Mouse (Mus musculus): ENCODE results near the gene Fibcd1. TPM values are rescaled to one million over a fixed set of nuclear protein-coding genes. Genes with fewer than 3 reads are reported as not detected.

Gene Fibcd1
- total RNA-seq, 1 experiment: 0.22 TPM

- no peak for DNase-seq (ENCODE audit: low read depth, low spot score)
- H3K27ac ChIP-seq (ENCODE audit: insufficient read depth, low read depth, low read length, poor library complexity, severe bottlenecking): no peak overlapping the region
- TF ChIP-seq ZC3H11A (IDR thresholded peaks at IDR 0.05; ENCODE audit: borderline replicate concordance, low read depth, low read length) (no peak), HCFC1 (IDR thresholded peaks at IDR 0.05; ENCODE audit: borderline replicate concordance, insufficient read depth, low read length) (no peak), ZNF384 (IDR thresholded peaks at IDR 0.05; ENCODE audit: low read depth, low read length) (no peak), MAFK (IDR thresholded peaks at IDR 0.05; ENCODE audit: insufficient read depth, low read depth, low read length) (no peak), CHD2 (IDR thresholded peaks at IDR 0.05; ENCODE audit: low read depth, low read length) (no peak)
- H3K9me3 ChIP-seq (ENCODE audit: control insufficient read depth, insufficient read depth, low read depth, low read length): no peaks in the 10 kb centered on the region
- no peaks in the 10 kb centered on the region for H3K4me1 ChIP-seq (ENCODE audit: control insufficient read depth in 2 of 2, insufficient read depth in 2 of 2, low read length in 2 of 2, poor library complexity in 1 of 2)
- no peaks in the 10 kb centered on the region for H3K36me3 ChIP-seq (ENCODE audit: control insufficient read depth, insufficient read depth, low read length, poor library complexity, severe bottlenecking)
- no peak overlapping the region for H3K9ac ChIP-seq (ENCODE audit: insufficient read depth, low read depth, low read length, poor library complexity, severe bottlenecking)
- in situ Hi-C loops (cut with MboI; ENCODE audit: low sequenced_read_pairs in 2 of 2, unreplicated experiment in 2 of 2): no loop called here
- no peak overlapping the region for H3K4me3 ChIP-seq (ENCODE audit: insufficient read depth in 1 of 2, low read depth in 1 of 2, low read length in 2 of 2, poor library complexity in 1 of 2, severe bottlenecking in 1 of 2)
These were observed 43.1 kb upstream of the Fibcd1 start for GRCm38 (mm10) chr2:31888871-31889270.

DNA sequence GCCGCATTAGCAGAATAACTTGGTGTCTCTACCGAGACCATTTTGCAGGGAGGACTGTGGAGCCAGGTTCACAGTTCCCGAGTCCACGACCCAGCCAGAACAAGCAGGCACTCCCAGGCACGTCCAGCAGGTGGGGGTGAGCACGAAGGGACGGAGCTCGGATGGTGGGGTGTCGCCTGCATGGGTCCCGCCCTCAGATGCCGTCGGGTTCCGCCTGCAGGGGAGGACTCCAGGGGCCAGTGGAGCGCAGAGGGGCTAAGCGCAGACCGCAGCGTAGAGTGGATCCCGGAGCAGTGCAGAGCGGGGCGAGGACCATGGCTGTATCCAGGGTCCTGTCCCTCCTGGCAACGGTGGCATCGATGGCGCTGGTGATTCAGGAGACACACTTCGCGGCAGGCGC lies 41.2 kb upstream of the Fibcd1 start, which contains the start of gene Lamc3:
Lamc3 (plus strand) TSS at position 262 of the 400 bp plus-strand sequence.
- Histone ChIP-seq H3K4me1 (ENCODE audit: control insufficient read depth in 2 of 2, insufficient read depth in 2 of 2, low read length in 2 of 2, poor library complexity in 1 of 2) (no peaks in the 10 kb centered on the region), H3K36me3 (ENCODE audit: control insufficient read depth, insufficient read depth, low read length, poor library complexity, severe bottlenecking) (no peaks in the 10 kb centered on the region), H3K4me3 (ENCODE audit: insufficient read depth in 1 of 2, low read depth in 1 of 2, low read length in 2 of 2, poor library complexity in 1 of 2, severe bottlenecking in 1 of 2) (peak within 1 kb of the TSS; percentile 27 to 63; a peak in 3 of 4 replicates), H3K27ac (ENCODE audit: insufficient read depth, low read depth, low read length, poor library complexity, severe bottlenecking) (no peak within 1 kb of the TSS), H3K9me3 (ENCODE audit: control insufficient read depth, insufficient read depth, low read depth, low read length) (no peaks in the 10 kb centered on the region), H3K9ac (ENCODE audit: insufficient read depth, low read depth, low read length, poor library complexity, severe bottlenecking) (peak within 1 kb of the TSS; percentile 58; the same call in 1 of the 2 replicates)
- no peak for TF ChIP-seq ZNF384 (IDR thresholded peaks at IDR 0.05; ENCODE audit: low read depth, low read length)
- TF ChIP-seq ZC3H11A (IDR thresholded peaks at IDR 0.05; ENCODE audit: borderline replicate concordance, low read depth, low read length): no peak
- no peak for TF ChIP-seq HCFC1 (IDR thresholded peaks at IDR 0.05; ENCODE audit: borderline replicate concordance, insufficient read depth, low read length)
- TF ChIP-seq CHD2 (IDR thresholded peaks at IDR 0.05; ENCODE audit: low read depth, low read length): no peak
- TF ChIP-seq MAFK (IDR thresholded peaks at IDR 0.05; ENCODE audit: insufficient read depth, low read depth, low read length): no peak
- DNase-seq (ENCODE audit: low read depth, low spot score): no peak
- in situ Hi-C loops (cut with MboI; ENCODE audit: low sequenced_read_pairs in 2 of 2, unreplicated experiment in 2 of 2): no loop called here

DNA sequence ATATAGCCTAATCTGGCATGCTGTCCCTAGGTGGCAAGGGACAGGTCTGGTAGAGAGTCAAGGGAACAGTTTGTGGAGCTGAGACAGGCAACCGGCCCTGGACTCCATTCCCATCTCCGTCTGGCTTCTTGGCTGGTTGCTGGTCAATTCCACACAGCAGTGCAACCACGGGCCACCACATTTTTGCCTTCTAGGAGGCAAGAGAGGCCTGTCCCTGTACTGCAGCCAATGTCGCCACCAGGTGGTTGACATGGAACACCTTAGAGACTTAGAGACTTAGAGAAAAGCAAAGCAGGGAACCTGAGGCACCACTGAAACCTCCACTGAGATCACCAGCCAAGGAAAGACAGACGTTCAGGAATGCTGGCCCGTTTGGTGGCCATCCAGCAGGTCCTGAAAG lies 39.0 kb upstream of the Fibcd1 start:
- H3K9ac ChIP-seq (ENCODE audit: insufficient read depth, low read depth, low read length, poor library complexity, severe bottlenecking): no peak overlapping the region
- no peak overlapping the region for H3K4me3 ChIP-seq (ENCODE audit: insufficient read depth in 1 of 2, low read depth in 1 of 2, low read length in 2 of 2, poor library complexity in 1 of 2, severe bottlenecking in 1 of 2)
- in situ Hi-C loops (cut with MboI; ENCODE audit: low sequenced_read_pairs in 2 of 2, unreplicated experiment in 2 of 2): no loop called here
- DNase-seq (ENCODE audit: low read depth, low spot score): no peak
- no peak for TF ChIP-seq ZNF384 (IDR thresholded peaks at IDR 0.05; ENCODE audit: low read depth, low read length)
- H3K4me1 ChIP-seq (ENCODE audit: control insufficient read depth in 2 of 2, insufficient read depth in 2 of 2, low read length in 2 of 2, poor library complexity in 1 of 2): peaks cover 0 to 7% of the 10 kb centered on the region in 2 experiments; a peak in 2 of 4 replicates
- no peaks in the 10 kb centered on the region for H3K9me3 ChIP-seq (ENCODE audit: control insufficient read depth, insufficient read depth, low read depth, low read length)
- no peak overlapping the region for H3K27ac ChIP-seq (ENCODE audit: insufficient read depth, low read depth, low read length, poor library complexity, severe bottlenecking)
- H3K36me3 ChIP-seq (ENCODE audit: control insufficient read depth, insufficient read depth, low read length, poor library complexity, severe bottlenecking): no peaks in the 10 kb centered on the region

DNA sequence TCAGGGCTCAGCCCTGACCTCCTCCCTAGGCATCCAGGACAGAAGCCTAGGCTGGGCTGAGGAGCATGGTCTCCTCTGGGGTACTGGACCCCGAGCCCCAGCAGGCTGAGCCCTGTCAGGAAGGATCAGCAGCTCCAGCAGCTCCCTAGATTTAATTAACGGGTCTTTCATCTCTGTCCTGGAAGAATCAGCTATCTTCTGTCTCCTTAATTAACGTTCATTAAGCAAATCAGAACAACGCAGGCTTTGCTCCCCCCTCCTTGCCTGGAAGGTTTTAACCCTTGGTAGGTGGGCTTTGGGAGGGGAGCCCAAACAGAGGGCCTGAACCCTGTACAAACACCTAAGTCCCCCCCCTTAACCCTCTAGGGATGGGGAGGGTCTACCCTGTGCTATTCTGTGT lies 37.3 kb upstream of the Fibcd1 start:
- no peak for DNase-seq (ENCODE audit: low read depth, low spot score)
- in situ Hi-C loops (cut with MboI; ENCODE audit: low sequenced_read_pairs in 2 of 2, unreplicated experiment in 2 of 2): no loop called here
- H3K9ac ChIP-seq (ENCODE audit: insufficient read depth, low read depth, low read length, poor library complexity, severe bottlenecking): no peak overlapping the region

DNA sequence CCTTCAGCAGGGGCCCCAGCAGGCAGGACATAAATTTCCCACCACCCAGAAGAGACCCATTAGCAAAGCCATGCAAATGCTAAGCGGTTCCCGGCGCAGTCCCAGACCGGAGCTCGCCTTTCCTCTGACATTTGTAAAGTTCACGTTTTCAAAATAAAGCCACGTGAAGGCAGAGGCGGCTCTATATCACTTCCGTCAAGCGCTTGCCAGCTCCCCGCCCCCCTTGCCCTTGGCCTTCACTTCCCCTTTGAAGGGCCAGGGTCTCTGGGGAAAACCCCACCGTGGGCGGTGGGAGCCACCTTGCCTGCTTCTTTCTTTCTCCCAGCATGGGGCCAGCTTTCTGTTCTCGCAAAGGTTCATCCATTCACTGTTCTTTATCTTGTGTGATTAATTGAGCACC lies 35.1 kb upstream of the Fibcd1 start:
- H3K4me3 ChIP-seq (ENCODE audit: insufficient read depth in 1 of 2, low read depth in 1 of 2, low read length in 2 of 2, poor library complexity in 1 of 2, severe bottlenecking in 1 of 2): no peak overlapping the region
- H3K9me3 ChIP-seq (ENCODE audit: control insufficient read depth, insufficient read depth, low read depth, low read length): no peaks in the 10 kb centered on the region
- no peak for TF ChIP-seq ZC3H11A (IDR thresholded peaks at IDR 0.05; ENCODE audit: borderline replicate concordance, low read depth, low read length)
- no peak for TF ChIP-seq MAFK (IDR thresholded peaks at IDR 0.05; ENCODE audit: insufficient read depth, low read depth, low read length)
- TF ChIP-seq HCFC1 (IDR thresholded peaks at IDR 0.05; ENCODE audit: borderline replicate concordance, insufficient read depth, low read length): no peak
- no peak for TF ChIP-seq ZNF384 (IDR thresholded peaks at IDR 0.05; ENCODE audit: low read depth, low read length)
- TF ChIP-seq CHD2 (IDR thresholded peaks at IDR 0.05; ENCODE audit: low read depth, low read length): no peak
- H3K4me1 ChIP-seq (ENCODE audit: control insufficient read depth in 2 of 2, insufficient read depth in 2 of 2, low read length in 2 of 2, poor library complexity in 1 of 2): peaks cover 0 to 7% of the 10 kb centered on the region in 2 experiments; a peak in 2 of 4 replicates
- H3K36me3 ChIP-seq (ENCODE audit: control insufficient read depth, insufficient read depth, low read length, poor library complexity, severe bottlenecking): no peaks in the 10 kb centered on the region
- no peak for DNase-seq (ENCODE audit: low read depth, low spot score)
- H3K9ac ChIP-seq (ENCODE audit: insufficient read depth, low read depth, low read length, poor library complexity, severe bottlenecking): no peak overlapping the region
- H3K27ac ChIP-seq (ENCODE audit: insufficient read depth, low read depth, low read length, poor library complexity, severe bottlenecking): no peak overlapping the region
- in situ Hi-C loops (cut with MboI; ENCODE audit: low sequenced_read_pairs in 2 of 2, unreplicated experiment in 2 of 2): no loop called here

More for the DNA sequence above, 37.3 kb upstream of the Fibcd1 start:
- no peak overlapping the region for H3K27ac ChIP-seq (ENCODE audit: insufficient read depth, low read depth, low read length, poor library complexity, severe bottlenecking)
- no peaks in the 10 kb centered on the region for H3K36me3 ChIP-seq (ENCODE audit: control insufficient read depth, insufficient read depth, low read length, poor library complexity, severe bottlenecking)
- H3K9me3 ChIP-seq (ENCODE audit: control insufficient read depth, insufficient read depth, low read depth, low read length): no peaks in the 10 kb centered on the region
- TF ChIP-seq ZC3H11A (IDR thresholded peaks at IDR 0.05; ENCODE audit: borderline replicate concordance, low read depth, low read length) (no peak), HCFC1 (IDR thresholded peaks at IDR 0.05; ENCODE audit: borderline replicate concordance, insufficient read depth, low read length) (no peak), CHD2 (IDR thresholded peaks at IDR 0.05; ENCODE audit: low read depth, low read length) (no peak), ZNF384 (IDR thresholded peaks at IDR 0.05; ENCODE audit: low read depth, low read length) (no peak), MAFK (IDR thresholded peaks at IDR 0.05; ENCODE audit: insufficient read depth, low read depth, low read length) (no peak)
- no peak overlapping the region for H3K4me3 ChIP-seq (ENCODE audit: insufficient read depth in 1 of 2, low read depth in 1 of 2, low read length in 2 of 2, poor library complexity in 1 of 2, severe bottlenecking in 1 of 2)
- H3K4me1 ChIP-seq (ENCODE audit: control insufficient read depth in 2 of 2, insufficient read depth in 2 of 2, low read length in 2 of 2, poor library complexity in 1 of 2): peaks cover 0 to 7% of the 10 kb centered on the region in 2 experiments; a peak in 2 of 4 replicates
